8 mouse cellular contexts compared by ENCODE assay signal in the genomic region with DNA sequence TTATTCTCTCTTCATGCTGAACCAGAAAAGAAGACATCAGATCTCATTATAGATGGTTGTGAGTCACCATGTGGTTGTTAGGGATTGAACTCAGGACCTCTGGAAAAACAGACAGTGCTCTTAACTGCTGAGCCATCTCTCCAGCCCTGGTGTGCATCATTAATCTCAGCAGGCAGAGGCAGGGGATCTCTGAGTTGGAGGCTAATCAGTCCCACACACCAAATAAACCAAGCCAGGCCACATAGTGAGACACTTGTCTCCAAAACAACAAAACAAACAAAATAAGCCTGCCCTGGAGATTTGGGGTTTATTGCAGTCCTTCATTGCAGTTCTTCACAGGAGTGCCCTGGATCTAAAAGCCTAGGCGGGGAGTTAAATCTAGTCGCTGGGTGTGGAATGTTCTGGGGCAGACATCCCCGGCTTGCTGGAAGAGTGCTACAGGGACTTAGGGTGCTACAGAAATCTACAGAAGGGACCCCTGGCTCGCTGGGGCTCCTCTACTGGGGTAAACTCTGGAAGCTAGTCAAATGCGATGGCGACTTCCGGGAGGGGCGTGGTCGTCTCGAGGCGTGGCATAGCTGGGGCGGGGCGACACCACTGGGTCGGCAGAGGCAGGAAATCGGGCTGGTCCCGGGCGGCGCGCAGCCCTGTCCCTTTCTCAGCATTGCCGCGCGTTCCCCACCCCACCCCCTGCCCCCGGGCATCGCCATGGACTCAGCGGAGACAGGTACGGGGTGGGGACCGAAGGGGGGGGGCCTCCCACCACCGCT. TPM values are rescaled to one million over a fixed set of nuclear protein-coding genes. Genes with fewer than 3 reads are reported as not detected.
A peak's percentile ranks its signal among the peaks of the same experiment; 100 is the strongest.
DNase-seq lines count a peak whose midpoint lies in the region; ATAC-seq and TF ChIP-seq lines count a peak whose summit lies in the region.

A gene (plus strand): TSS at position 586 of the 770 bp plus-strand sequence.

- ATAC-seq in hindbrain, embryonic 12.5 days (ENCODE audit: low FRiP score) = peak; percentile 75

- peak; percentile 79 for DNase-seq in ES-CJ7 (ENCODE audit: low read depth, low spot score)
- peak; percentile 59 for DNase-seq in forelimb bud, embryonic 11.5 days (ENCODE audit: low read depth, low spot score)
- DNase-seq in layer of hippocampus, postnatal 25 days (ENCODE audit: extremely low spot score in 1 of 2, low spot score in 1 of 2) = peak in 1 of 2 experiments; percentile 35
- peak; percentile 85 to 90 for DNase-seq in lung, postnatal 4 days
- peak; percentile 47 for DNase-seq in right cerebral cortex, adult 18-20 months
- DNase-seq in urinary bladder, postnatal 25 days (ENCODE audit: low spot score) = peak; percentile 77

- H3K4me2 ChIP-seq in hindbrain, embryonic 12.5 days (replicated peaks) = peak within 1 kb of the TSS; percentile 67

- peaks cover 57% of the 10 kb centered on the region for H3K36me3 ChIP-seq in hindbrain, embryonic 12.5 days

- 6% methylated on average over 28 of the region's 28 CpGs for WGBS in bone marrow, adult 2 months
- WGBS in hindbrain, embryonic 12.5 days = 7% methylated on average over 24 of the region's 28 CpGs

- no peaks in the 10 kb centered on the region for H3K9me3 ChIP-seq in hindbrain, embryonic 12.5 days (replicated peaks)

- H3K27ac ChIP-seq in bone marrow, adult 2 months (ENCODE audit: control insufficient read depth, insufficient read depth, low read depth, low read length, poor library complexity) = peak within 1 kb of the TSS; percentile 40
- peak within 1 kb of the TSS; percentile 45 for H3K27ac ChIP-seq in hindbrain, embryonic 12.5 days

- TF ChIP-seq CTCF in bone marrow, adult 2 months (IDR thresholded peaks at IDR 0.05; ENCODE audit: control insufficient read depth, insufficient read depth, low read length) = no peak

- no peaks in the 10 kb centered on the region for H3K27me3 ChIP-seq in hindbrain, embryonic 12.5 days

- H3K9ac ChIP-seq in hindbrain, embryonic 12.5 days = peak within 1 kb of the TSS; percentile 62

- TF ChIP-seq POLR2A in bone marrow, adult 2 months (IDR thresholded peaks at IDR 0.05; ENCODE audit: borderline replicate concordance, control insufficient read depth, low read depth, low read length) = peak; percentile 86; the same call in 1 of the 2 replicates

- H3K4me3 ChIP-seq in bone marrow, adult 2 months (replicated peaks; ENCODE audit: control insufficient read depth, low read depth, low read length) = peak within 1 kb of the TSS; percentile 87
- peak within 1 kb of the TSS; percentile 44 for H3K4me3 ChIP-seq in hindbrain, embryonic 12.5 days

- H3K4me1 ChIP-seq in bone marrow, adult 2 months (ENCODE audit: control insufficient read depth, insufficient read depth, low read length) = peaks cover 11% of the 10 kb centered on the region
- H3K4me1 ChIP-seq in hindbrain, embryonic 12.5 days = peaks cover 13% of the 10 kb centered on the region

RNA-seq across cellular contexts. Expression of the gene that starts here (rescaled TPM):
- polyA plus RNA-seq in bone marrow, adult 2 months (2011; ENCODE audit: insufficient read depth, insufficient read length, low replicate concordance, missing spikeins) = 45.7 and 112 TPM in 2 replicates
- polyA plus RNA-seq in hindbrain, embryonic 12.5 days (2016; fragmentation: Nextera tagmentation; extraction: Ambion mirVana) = 17.9 and 23.3 TPM in 2 replicates
- total RNA-seq in layer of hippocampus, postnatal 25 days (2021) = 10 to 100 TPM; 10.9 to 15.2 TPM
